Mouse (Mus musculus) ovary, postnatal 10 days (tissue): ENCODE data around the gene 1700066M21Rik.

ENCODE experiments used
- DNase-seq: peaks from one replicate; pipeline ENCODE4 v3.0.0; 2022; ENCODE audit warnings: low spot score

Gene 1700066M21Rik

DNA sequence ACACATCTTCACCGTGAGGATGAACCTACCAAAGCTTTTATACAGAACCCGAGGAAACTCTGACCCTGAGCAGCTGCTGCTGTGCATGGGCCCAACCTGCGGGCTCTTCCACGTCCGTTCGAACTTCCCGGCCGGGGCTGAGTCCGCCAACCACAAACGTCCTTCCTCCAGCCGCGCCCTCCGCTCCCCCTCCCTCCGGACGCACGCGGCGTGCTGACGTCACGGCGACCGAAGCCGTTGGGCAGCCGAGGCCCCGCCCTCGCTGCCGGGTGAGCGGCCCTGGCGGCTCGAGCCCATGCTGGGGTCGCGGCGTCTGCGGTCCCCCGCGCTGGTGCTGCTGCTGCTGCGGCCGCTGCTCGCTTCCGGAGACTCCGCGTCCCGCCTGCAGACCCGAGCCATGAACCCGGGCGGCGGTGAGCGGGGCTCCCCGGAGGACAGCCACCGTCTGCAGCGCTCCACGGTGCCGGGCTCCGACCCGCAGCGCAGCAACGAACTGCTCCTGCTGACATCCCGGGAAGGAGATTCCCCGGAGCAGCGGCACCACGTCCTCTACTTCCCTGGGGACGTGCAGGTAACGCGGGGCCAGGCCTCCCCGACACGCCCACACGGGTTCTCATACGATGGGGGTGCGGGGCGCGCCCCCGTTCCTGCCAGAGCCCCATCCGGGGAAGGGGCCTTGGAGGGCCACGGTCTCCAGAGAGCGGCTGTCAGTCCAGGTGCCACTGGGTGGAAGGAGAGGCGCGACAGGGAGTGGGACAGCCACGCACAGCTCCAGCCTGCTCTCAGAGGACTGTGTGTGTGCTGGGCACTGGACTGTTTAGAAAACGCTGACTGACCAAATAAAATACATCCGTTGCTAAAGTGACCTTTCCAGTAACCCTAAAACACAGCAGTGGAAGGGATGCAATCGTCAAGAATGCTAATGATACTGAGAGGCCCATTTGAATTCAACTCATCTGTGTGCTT is at the start of gene 1700066M21Rik:
1700066M21Rik (plus strand) TSS at position 245 of the 966 bp plus-strand sequence.
- DNase-seq: peak; percentile 88

DNA sequence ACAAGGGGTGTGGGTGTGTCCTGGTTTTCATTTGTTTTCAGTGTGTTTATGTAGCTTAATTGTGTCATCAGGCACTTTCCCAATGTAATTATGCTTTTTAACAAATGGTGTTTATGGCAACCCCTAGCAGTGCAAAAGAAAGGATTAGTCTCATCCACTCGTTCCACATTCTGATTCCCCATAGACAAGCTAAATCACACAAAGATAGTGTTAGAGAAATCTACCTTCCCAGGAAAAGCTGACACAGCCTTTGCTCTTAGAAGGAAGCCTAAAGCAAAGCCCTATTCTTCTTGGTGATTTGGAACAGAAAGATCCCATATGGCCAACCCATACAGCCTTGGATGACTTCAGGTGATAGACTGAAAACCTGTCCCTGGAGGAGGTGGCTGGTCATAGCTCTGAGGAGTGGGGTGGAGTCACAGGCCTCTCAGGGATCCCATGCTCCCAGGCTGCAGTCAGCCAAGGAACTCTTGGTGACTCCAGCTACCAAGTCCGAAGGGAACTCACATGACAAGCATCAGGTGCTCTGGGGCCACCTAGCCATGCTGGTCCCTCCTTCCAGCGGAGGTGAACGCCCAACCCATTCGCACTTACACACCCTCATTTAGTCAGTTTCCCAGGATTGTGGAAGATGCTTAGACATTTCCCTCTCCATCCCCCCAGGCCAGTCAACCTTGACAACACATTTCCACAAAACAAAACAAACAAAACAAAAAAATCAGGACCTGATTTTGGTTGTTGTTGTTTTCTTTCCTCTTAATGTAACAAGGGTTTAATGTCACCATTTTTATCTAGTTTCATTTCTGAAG is 47.9 kb upstream of the 1700066M21Rik start:
- no peak for DNase-seq

DNA sequence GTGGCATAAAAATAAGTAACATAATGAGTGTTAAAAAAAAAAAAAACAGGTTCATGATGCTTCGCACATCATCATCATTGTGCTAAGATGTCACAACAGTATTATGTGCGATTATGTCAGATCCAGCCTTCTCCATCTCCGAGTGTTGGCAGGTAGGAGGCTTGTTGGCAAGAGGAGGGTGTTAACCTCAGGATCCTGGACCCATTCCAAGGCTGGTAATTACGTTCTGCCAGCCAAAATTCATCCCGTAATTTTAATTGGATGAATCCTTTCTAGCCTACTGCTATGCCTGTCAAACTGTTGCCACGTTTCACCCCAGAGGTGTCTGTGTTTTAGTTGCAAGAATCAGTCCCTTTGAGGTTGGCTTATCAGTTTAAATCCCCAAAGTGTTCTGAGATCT is 47.2 kb upstream of the 1700066M21Rik start:
- no peak for DNase-seq

DNA sequence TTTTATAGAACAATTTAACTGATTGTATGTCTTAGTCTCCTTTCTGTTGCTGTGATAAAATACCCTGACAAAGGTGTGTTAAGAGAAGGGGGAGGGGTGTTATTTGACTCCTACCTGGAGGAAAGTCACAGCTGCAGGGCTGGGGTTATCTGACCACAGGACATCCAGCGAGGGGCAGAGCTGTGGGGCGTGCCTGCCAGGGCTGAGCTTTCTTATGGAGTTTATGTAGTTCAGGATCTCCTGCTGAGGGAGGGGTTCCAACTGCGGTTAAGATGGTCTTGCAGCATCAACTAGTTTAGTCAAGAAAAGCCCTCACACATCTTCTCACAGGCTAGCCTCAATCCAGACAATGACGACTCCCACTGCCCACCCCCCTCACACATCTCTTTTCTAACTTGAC is 45.4 kb upstream of the 1700066M21Rik start:
- no peak for DNase-seq

DNA sequence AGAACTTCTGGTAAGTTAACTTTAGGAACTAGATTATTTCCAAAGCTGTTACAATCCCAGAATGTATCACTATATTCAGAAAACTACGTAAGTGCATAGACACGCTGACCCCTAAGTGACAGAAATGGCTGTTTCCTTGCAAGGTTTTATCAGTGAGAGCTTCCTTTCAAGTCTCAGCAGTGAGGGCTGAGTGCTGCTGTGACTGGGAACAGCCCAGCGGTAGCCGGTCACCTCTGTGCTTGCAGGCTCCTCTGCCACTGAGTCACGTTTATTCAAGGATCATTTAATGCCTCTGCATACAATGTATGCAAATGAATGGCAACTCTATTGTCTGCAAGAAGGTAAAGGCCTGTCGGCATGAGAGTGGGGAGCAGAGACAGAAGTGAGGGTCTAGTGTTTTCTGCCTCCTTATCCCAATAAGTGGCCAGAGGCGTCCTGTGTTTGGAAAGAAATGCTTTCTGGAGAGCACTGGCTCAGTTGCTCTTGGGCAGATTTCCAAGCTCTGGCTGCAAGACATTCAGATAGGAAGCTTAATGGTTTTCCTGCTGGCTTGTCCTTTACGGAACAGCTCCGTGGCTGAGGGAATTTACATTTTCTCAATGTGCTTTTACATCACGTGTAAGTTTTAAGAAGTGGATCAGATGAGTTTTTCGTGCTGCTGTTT is 43.7 kb upstream of the 1700066M21Rik start:
- no peak for DNase-seq

DNA sequence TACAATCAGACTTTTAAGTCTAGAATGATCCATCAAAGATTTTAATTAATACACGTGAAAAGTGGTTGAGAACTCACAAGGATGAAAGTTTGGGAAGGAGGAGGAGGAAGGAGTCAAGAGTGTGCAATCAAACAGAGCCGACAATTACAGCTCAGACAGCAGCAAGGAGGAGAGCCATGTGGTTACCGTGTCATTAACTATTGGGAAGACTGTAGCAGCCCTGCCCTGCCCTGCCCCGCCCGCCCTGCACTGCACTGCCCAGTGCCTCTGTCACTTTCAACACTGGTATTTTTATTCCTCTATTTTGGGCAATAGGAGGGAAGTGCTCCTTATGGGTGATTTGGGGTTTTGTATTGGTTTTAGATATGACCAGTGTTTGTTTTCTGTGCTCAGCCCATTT is 42.2 kb upstream of the 1700066M21Rik start:
- no peak for DNase-seq

DNA sequence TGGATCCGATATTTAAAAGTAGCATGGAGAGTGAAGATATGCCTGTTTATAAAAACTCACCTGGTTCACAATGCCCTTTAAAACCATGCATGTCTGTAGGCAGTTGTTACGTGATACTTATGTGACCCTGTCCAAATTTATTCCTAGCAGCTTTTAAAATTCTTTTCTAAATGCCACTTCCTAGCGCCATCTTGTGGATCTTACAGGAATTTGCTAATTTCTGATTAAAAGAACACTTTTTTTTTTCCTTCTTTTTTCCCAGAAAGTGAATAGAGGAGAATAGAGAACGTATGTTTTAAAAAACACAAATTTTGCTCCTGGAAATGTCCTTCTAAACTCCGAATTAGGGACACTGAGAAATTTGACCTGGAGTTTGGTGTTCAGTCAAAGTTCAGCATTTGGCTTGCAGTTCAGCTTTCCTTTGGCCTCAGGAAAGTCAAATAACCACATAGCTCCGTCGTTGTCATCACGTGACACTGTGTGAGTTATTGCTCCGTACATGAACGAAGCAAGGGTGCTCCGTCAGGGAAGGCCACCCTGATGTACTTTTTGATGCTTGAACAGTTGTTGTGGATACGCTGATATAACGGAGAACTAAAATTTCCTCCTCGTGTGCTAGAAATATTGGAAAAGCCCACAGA is 38.1 kb upstream of the 1700066M21Rik start:
- DNase-seq: no peak

DNA sequence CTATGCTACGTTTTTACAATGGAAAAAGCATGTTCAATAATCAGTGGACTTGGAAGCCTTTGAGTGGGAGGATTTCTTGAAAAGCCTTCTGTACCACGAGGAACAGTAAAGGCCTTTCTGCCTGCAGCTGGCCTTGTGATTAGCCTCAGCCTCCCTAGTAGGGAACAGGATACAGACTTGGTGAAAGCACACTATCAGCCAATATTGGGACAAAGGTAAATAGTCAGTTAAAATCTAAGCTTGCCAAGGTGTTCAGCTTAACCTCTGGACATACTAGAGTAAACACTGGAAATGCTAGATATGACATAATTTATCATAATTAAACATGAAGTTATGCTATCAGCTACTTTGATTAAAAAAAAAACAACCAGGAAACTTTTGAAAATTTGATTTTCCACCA is 36.2 kb upstream of the 1700066M21Rik start:
- no peak for DNase-seq

DNA sequence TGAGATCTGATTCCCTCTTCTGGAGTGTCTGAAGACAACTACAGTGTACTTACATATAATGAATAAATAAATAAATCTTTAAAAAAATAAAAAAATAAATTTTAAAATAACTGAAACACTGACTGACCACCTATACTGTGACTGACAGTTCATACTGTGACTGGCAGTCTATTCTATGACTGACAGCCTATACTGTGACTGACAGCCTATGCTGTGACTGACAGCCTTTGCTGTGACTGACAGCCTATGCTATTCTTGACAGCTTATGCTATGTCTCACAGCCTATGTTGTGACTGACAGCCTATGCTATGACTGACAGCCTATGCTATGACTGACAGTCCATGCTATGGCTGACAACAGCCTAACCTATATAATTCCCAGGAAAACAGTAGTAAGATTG is 29.9 kb upstream of the 1700066M21Rik start:
- no peak for DNase-seq

DNA sequence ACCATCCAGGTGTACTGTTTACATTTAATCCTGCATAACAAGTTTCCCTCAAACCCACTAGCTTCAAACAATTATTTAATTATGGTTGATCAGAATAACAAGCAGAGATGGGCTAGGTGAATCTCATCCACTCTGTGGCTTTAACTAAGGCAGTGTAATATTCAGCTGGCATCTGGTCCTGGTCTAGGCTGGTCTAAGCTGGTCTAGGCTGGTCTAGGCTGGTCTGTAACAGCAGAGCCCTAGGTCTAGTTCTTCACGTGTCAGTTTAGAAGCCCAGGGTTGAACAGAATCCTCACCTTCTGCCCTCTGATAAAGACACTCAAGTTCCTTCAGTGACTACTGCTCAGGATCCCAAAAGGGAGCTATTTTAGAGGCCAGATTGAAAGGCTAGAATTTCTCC is 25.5 kb upstream of the 1700066M21Rik start:
- DNase-seq: no peak

DNA sequence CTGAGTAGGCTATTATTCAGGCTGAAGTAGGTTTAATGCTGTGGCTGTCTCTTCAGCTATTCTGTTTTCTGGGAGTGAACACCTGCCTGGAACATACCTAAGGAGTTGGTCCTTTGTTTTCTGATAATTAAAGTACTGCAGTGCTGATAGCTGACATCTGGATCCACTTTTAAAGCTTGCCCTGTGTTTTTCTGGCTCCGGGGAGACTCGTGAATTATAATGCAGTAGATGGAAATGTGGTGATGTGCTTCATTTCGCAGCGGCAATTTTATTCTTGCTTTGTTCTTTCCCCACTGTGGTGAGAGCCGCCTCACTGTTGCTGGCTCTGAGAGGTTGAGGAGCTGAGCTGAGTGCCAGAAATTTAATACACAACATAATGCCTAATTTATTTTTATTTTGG is 18.9 kb upstream of the 1700066M21Rik start:
- no peak for DNase-seq

DNA sequence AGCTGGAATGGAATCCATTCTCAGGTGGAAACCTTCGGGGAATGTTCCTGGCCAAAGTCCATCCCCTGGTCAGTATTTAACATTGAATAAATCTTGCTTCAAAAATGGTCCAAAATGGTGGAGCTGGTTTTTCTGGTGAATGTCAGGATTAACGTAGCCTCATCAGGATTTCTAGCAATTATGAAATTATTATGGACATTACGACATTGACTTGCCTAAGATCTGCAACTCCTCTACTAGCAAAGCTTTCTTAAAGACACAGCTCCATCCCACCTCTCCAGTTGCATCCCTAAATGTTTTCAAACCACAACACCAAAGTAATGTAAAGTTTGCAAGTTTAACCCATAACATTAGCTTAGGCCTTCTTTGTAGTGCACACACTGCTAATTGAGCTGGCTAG is 10.0 kb upstream of the 1700066M21Rik start:
- no peak for DNase-seq

DNA sequence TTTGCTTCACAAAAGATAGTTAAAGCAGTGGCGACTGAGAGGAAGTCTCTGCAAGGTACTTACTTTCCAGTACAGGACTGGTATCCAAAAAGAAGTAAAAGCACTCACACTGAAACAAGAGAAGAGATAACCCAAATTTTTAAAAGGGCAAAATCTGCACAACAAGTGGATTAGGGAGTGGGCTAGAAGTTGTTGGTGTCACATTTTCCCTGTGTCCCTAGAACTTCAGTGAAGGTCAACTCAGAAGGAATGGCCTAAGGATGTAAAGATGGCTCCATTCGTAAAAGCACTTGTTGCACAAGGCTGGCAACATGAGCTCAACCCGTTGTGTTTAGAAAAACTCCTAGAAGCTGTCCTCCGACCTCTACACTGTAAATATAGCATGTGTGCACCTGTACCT is 8.3 kb upstream of the 1700066M21Rik start:
- no peak for DNase-seq

DNA sequence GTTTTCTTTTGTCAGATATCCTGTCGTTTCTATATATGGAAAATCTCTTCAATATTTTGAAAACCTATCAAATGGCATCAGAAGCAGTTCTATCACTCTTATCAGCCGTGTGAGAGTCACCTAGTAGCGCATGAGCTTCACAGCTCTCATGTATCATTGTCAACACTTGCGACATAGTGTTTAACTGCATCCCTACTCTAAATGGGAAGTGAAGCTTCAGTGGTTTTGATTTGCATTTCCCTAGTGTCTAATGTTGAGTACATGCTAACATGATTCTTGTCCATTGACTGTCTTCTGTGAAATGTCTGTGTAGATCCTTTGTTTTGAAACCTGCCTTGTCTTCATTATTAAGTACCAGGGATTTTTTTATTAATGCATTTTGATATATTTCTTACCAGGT is 7.0 kb upstream of the 1700066M21Rik start:
- no peak for DNase-seq

DNA sequence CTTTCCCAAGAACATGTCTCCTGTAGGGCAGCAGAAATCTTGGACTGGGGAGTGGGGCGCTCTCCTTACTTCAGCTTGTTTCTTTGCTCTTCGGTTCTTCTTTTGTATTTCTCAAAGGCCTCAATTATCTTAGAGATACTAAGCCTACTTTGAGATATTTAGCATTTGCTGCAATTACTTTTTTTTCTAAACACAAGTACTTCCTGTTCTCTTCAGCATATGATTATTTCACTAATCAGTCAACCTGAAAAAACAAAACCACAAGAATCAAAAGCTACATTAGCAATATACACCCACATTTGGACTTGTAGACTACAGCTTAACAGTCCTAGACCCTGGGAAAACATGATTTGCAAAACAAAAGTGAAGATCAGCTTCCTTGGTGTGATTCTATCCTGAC is 2.1 kb upstream of the 1700066M21Rik start:
- DNase-seq: no peak

DNA sequence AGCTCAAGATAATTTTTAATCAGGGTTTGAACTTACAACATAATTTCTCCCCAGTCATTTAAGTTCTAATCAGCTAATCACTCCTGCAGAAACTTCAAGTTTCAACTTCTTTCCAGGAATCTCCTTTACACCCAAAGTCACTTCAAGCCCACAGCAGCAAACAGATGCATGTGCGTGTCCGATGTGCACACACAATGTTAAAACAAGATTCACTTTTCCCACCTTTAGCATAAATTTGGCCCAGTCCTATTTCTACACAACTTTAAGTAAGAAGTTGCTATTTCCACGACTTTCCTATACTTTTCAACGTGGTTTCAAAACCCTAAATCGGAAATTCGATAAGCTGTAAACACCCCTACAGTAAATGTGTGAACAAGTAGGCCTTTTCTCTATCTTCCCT is 614 bp upstream of the 1700066M21Rik start:
- DNase-seq: no peak

DNA sequence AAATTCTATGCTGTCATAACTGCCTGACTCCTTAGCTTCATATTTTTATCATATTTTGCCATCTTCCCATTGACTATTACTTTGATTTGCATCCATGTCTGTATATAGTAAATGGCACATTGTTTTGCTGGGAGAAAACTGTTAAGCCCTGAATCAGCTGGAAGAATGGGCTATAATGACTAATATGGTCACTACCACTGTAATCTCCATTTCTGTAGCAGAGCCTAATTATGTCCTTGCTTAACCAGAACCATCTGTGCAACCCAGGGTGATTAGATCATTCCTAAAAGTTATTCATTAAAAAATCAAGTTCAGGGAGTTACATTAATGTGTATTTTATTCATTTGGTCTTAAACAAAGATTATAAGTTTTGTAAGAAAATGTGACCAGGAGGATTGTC is 9.1 kb downstream of the 1700066M21Rik start:
- DNase-seq: no peak

DNA sequence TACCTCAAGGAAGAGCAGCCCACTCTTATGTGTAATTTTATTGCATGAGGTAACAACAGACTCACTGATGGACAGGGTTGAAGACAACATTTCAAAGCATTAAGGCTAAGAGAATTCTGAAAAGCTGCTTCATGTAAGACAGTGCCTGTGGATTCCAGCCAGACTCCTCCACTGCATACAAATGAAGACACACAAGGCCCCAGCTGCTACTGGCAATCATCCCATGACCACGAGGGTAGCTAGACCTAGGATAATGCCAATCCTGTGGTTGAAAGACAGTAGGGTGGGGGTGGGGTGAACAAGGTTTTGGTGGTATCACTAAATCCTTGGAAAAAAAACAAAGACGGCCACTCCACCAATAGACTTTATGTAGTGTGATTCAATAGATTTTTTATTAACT is 10.5 kb downstream of the 1700066M21Rik start:
- no peak for DNase-seq

DNA sequence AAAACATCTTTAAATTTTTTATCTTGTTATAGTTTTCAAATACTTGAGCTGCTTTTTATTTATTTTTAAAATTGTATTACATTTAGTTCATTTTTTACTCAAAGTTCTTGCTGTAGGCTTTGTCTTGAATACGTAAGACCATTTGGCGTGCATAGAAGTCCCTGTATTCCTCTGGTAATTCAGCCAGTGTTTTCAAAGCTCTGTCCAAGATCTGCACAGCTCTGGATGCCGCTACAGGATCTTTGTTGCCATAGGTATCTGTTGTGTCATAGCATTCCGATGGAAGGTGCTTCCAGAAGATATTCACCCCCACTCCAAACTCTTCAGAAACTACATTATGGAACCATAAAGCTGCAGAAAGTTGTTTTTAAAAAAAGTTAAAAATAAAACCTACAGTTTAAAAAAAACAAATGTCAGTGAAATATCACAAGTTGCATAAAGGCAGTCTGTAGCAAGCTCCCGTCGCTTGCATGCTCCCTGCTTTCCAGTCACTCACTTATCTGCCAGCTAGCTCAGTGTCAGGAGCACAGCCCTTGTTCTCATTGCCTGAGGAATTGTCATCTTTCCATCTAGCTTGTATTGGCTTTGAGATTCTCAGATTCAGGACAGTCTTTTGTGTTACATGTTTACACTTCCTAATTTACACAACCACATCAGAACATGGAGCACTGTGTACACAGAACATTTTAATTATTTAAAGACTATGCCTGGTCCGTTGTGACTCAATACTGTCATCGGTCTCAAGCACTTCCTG is 11.2 kb downstream of the 1700066M21Rik start:
- DNase-seq: no peak

DNA sequence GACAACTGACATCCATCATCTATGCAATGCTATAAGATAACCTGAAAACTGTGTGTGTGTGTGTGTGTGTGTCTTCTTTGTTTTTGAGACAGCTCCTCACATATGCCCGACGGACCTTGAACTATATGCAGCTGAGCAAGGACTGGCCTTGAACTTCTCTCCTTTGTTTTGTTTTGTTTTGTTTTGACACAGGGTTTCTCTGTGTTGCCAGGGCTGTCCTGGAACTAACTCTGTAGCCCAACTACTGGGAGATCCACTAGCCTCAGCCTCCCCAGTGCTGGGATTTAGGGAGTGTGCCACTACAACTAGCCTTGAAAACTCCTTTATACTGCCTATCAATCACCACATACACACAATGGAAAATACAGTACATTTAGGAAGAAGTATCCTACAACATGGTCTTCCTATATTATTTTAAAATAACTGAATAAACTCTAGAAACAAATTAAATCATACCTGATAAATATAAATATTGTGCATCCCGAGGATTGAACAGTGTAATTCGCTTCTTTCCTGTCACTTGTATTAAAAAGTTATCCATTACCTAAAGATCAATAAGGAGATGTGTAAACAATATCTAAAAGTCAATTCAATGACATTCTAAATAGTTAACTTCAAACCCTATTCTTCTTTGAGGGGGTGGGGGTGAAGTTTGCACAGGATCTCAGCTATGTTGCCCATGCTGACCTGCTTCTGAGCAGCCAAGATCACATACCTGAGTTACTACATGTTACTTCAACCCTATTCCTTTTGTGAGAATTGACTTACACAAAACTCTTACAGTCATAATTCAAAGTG is 13.8 kb downstream of the 1700066M21Rik start:
- DNase-seq: no peak
